Mouse (Mus musculus): ENCODE results near the gene Ctnna3.
"Not testable (repeated sequence)": the region's sequence is repeated elsewhere in the genome, so short reads cannot be mapped to it uniquely, and the experiment has no call there.

Ctnna3 gene

DNA sequence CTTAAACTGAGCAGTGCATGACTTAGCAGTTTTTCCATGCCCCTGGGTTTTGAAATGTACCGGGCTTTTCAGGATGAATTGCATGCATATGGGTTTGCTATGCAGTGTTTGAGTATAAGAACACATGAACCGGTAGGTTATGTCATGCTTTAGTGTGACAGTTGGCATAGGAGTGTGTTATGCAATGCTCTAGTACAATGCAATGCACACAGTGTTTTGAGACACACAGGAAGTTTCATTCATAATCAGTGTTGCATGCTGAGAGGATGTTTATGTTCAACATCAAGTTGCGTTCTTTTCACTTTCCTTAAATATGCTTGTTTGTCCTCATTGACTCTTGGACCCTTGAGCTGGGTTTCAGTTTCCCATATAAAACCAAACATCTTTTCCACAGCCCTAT, 758.1 kb downstream of the Ctnna3 start:
- no peak for DNase-seq (ENCODE audit: low read depth, low spot score)

DNA sequence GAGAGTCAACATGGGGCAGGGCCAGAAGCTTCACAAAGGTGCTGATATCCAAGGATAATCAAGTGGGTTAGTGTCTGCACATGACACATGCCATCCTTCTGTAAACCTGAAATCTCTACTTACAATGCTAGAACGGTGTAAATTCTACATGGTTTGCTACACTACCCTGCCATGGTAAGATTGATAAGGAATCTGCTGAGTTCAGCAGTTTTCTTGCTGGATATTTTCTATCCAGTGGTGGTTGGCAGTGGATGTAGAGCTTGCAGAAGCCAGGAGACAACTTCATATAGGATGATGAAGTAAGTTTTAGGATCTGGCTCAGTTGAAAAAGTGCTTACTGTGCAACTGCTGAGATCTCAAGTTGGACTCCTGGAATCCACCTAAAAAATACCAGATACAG, 767.7 kb downstream of the Ctnna3 start:
- DNase-seq (ENCODE audit: low read depth, low spot score): no peak

DNA sequence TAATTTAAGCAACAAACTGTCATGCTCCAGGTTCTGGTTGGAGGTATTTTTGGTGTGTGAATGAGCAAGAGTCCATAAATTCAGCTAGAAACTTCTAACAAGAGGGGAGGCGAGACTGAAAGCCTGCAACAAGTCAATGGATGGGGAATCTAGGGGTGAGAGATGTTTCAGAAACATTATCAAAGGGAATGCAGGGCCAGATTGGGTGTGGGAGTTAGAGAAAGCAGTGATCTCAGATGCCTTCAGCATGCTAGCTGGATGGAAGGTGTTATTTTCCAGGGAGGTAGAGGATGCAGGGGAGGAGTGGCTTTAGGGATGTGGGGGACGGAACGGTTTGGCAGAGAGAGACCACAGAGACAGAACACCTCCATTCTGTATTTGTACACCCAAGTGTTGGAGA, 785.7 kb downstream of the Ctnna3 start:
- DNase-seq (ENCODE audit: low read depth, low spot score): no peak

GRCm38 (mm10) chr10:64223023-64223422, 793.1 kb downstream of the Ctnna3 start:
- no peak for DNase-seq (ENCODE audit: low read depth, low spot score)

- DNase-seq (ENCODE audit: low read depth, low spot score): no peak
Observed at GRCm38 (mm10) chr10:64224007-64224406, 794.1 kb downstream of the Ctnna3 start.

- DNase-seq (ENCODE audit: low read depth, low spot score): no peak
Observed at GRCm38 (mm10) chr10:64224424-64224823, 794.5 kb downstream of the Ctnna3 start.

DNA sequence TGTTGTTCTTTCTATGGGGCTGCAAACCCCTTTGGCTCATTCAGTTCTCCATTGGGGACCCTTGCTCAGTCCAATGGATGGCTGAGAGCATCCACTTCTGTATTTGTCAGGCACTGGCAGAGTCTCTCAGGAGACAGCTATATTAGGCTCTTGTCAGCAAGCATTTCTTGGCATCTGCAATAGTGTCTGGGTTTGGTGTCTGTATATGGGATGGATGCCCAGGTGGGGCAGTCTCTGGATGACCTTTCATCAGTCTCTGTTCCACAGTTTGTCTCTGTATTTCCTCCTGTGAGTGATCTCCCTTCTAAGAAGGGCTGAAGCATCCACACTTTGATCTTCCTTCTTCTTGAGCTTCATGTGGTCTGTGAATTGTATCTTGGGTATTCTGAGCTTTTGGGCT, 795.9 kb downstream of the Ctnna3 start:
- not testable (repeated sequence) for DNase-seq (ENCODE audit: low read depth, low spot score)

DNA sequence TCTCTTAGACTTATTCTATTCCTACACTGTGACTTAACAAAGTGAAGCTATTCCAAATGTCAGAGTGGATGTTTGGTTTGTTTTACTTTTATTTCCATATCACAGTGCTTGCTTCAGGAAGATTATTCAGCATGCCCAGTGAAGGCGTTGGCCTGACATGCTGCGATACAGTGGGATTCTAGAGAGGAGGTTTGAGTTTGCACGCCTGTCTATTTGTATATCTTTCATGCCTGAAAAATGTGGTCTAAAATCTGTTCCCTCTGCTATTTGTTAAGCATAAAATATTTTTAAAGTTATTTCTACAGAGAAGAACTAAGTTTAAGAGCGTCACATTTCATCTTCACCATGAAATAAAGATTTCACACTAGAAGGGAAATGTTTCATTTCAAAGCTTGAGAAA, 813.5 kb downstream of the Ctnna3 start:
- no peak for DNase-seq (ENCODE audit: low read depth, low spot score)

DNA sequence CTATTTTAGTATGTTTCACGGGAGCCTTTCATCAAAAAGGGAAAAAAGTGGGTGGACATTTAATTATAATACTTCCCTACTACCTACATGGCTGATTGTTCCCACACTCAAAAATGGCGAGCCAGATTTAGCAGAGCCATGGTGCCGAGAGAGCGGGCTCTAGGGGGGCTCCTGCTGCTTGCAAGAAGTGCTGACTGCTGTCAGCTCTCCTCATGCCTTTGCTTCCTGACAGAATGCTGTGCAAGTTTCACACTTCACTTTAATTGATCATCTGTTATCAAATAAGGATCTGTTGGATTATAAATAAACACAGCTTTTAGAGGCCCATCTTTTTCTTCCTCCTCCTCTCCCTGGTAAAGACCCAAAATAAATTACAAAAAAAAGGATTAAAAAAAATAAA, 838.3 kb downstream of the Ctnna3 start:
- no peak for DNase-seq (ENCODE audit: low read depth, low spot score)

- DNase-seq (ENCODE audit: low read depth, low spot score): no peak
Observed at GRCm38 (mm10) chr10:64275143-64275542, 845.2 kb downstream of the Ctnna3 start.

GRCm38 (mm10) chr10:64278836-64279235, 848.9 kb downstream of the Ctnna3 start:
- no peak for DNase-seq (ENCODE audit: low read depth, low spot score)

- no peak for DNase-seq (ENCODE audit: low read depth, low spot score)
Observed at GRCm38 (mm10) chr10:64305802-64306201, 875.9 kb downstream of the Ctnna3 start.

DNA sequence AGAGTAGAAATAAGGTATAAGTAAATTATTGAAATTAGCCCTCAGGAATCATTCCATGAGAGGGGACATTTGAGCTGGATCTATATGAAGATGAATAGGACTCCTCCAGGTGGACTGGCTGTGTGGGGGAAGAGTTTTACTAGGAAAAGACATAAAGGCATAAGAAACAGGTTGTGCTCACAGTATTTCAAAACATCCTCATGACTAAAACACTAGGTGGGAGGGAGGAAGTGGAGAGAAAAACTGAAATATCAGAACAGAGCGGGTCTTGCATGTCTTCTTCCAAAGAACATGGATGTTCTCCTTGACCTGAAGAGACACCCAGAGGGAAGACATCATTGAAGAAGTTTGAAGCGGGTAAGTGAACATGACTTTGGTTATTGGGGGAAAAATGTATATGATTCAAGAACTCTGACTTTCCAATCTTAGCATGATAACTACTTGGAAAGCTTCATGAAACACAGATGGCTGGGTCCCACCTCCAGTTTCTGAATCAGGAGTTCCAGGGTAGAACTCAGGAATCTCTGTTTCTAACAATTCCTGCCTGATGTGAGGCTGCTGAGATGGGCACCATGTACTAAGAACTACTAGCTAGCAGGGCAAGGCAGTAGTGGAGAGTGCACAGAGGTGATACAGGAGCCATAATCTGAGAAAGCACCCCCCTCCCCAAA, 881.9 kb downstream of the Ctnna3 start:
- DNase-seq (ENCODE audit: low read depth, low spot score): no peak

GRCm38 (mm10) chr10:64320332-64320731, 890.4 kb downstream of the Ctnna3 start:
- DNase-seq (ENCODE audit: low read depth, low spot score): no peak

GRCm38 (mm10) chr10:64342702-64343379, 912.9 kb downstream of the Ctnna3 start:
- DNase-seq (ENCODE audit: low read depth, low spot score): no peak

DNA sequence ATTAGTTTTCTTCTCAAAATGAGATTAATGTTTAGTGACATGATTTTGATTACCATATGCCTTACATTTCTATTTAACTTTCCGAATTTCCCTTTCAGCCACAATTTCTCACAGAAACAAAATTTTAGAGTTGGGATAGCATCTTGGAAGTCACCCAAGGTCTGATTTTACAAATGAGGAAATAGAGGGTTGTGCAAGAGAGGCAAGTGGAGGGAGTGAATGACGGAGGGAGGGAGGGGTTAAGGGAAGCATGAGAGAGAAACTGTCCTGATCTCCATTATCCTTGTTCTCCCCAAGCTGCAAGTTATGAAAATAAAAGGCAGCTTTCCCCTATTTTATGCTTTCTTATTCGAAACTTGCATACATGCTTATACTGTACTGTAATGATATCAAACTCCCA, 943.4 kb downstream of the Ctnna3 start:
- DNase-seq (ENCODE audit: low read depth, low spot score): no peak

DNA sequence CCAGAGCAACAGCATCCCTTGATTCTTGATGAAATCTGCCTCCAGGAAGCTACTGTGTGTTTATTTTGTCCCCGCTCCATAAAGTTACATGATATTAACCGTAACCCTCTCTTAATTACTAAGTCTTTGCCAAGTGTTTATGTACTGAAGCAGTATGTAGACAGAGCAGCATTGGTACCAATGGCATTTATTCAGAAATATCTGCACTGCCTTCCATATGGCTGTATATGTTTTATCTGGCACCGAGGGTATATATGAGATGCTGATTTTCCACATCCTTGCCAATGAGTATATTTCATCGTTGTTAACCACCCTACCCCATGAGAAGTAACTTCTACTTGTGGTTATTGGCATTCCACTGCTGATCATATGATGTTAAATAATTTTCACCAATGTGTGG, 947.9 kb downstream of the Ctnna3 start:
- no peak for DNase-seq (ENCODE audit: low read depth, low spot score)

GRCm38 (mm10) chr10:64396579-64396978, 966.7 kb downstream of the Ctnna3 start:
- no peak for DNase-seq (ENCODE audit: low read depth, low spot score)

DNA sequence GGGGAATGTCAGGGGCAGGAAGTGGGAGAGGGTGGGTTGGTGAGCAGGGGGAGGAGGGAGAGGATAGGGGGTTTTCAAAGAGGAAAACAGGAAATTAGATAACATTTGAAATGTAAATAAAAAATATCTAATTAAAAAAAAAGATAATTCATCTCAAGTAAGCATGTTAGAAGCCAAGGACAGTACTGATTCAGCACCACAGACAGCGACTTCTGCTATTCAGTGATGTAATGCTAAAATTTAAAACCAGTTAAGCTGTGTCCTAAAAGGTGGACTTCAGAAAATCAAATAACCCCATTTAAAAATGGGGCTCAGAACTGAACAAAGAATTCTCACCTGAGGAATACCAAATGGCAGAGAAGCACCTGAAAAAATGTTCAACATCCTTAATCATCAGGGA, 988.5 kb downstream of the Ctnna3 start:
- peak; percentile 18 for DNase-seq (ENCODE audit: low read depth, low spot score)

- DNase-seq (ENCODE audit: low read depth, low spot score): no peak
Observed at GRCm38 (mm10) chr10:64438736-64439135, 1008.8 kb downstream of the Ctnna3 start.

DNA sequence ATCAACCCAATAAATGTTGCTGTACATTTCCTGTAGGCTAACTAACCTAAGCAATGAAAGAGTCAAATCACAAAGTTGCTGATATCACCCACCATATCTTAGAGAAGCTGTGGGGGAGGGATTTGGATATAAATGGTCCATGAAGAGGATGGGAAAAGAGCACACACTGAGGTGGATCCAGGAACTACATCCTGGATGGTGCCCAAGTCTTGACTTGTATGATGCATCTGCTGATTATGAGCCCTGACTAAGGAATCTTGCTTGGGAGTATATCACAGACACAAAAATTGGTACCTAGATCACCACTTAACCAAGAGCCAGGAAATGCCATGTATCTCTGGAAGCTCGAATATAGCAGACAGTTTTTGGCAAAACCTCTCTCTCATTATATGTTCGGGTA, 1018.7 kb downstream of the Ctnna3 start:
- no peak for DNase-seq (ENCODE audit: low read depth, low spot score)

DNA sequence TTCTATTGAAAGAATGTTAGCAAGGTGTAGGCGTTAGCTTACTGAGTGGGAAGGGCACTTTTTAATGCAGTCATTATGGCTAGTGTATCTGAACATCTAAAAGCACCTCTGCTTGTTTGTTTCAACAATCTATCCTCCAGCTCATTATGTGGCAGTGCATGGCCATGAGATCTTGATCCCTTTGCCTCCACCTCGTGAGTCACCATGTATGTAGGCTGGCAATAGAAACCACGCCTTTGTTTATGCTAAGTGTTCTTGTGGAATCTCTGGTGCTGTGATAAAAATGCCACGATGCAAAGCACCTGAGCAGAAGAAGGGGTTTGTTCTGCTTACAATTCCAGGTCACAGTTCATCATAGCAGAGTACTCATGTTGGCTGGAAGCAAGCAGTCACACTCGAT, 1053.4 kb downstream of the Ctnna3 start:
- no peak for DNase-seq (ENCODE audit: low read depth, low spot score)

DNA sequence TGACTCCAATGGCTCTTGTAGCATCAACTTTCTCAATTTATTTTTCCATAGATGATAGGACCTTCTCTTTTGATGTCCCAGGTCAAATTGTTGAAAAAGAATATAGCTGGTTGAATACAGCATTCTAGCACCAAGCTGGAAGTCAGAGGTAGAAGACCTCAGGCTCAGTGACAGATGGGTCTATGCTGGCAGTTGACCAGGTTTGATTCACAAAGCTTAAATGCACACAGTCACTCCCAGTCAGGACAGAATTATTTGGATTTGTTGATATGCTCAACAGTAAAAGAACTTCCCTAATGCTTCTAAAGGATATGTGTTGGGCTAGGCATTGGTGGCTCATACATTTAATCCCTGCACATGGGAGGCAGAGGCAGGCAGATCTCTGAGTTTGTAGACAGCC, 1059.6 kb downstream of the Ctnna3 start:
- DNase-seq (ENCODE audit: low read depth, low spot score): no peak

DNA sequence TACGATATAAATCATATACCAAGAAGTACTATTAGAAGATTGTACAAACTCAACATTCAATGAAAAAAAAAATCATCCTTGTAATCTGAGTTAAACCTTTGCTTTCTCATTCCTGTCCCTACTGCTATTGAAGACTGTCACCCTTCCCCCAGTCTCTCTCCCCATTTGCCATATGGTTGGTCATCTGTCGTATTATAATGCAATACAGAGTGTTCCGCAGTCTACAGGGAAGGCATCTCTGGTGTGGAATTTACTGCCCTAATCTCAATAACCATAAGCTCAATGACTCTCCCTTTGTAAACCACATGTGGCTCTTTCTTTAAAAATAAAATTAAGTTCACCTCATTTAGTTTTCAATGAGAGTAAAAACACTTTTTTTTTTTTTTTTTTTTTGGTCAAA, 1113.7 kb downstream of the Ctnna3 start:
- no peak for DNase-seq (ENCODE audit: low read depth, low spot score)

All from R1 (cell line).